ENCODE assay signal across 13 mouse cellular contexts in genomic region chr1:131703482-131703881, GRCm38 (mm10). TPM values are rescaled to one million over a fixed set of nuclear protein-coding genes. Genes with fewer than 3 reads are reported as not detected.
"Had no signal": no experiment of that assay in that cellular context is flagged by ENCODE, and none has a peak within 500 bp of the region (broad histone marks: within the 10 kb centered on the region; RNA-seq: fewer than 3 reads in every experiment).

No protein-coding gene starts in this region.

- ATAC-seq: liver, embryonic 12.5 days; midbrain, embryonic 15.5 days had no signal

- H3K9ac ChIP-seq: kidney, embryonic 15.5 days; limb, embryonic 15.5 days; liver, embryonic 12.5 days; lung, embryonic 14.5 days; midbrain, embryonic 15.5 days; neural tube, embryonic 13.5 days had no signal

- H3K4me1 ChIP-seq: kidney, embryonic 15.5 days; limb, embryonic 15.5 days; midbrain, embryonic 15.5 days; neural tube, embryonic 13.5 days had no signal

- H3K4me2 ChIP-seq: kidney, embryonic 15.5 days; limb, embryonic 15.5 days; liver, embryonic 12.5 days; lung, embryonic 14.5 days; midbrain, embryonic 15.5 days; neural tube, embryonic 13.5 days had no signal

- H3K4me3 ChIP-seq: kidney, embryonic 15.5 days; limb, embryonic 15.5 days; liver, embryonic 12.5 days; midbrain, embryonic 15.5 days; neural tube, embryonic 13.5 days had no signal

- H3K36me3 ChIP-seq: kidney, embryonic 15.5 days; limb, embryonic 15.5 days; liver, embryonic 12.5 days; midbrain, embryonic 15.5 days; neural tube, embryonic 13.5 days had no signal

- H3K9me3 ChIP-seq: kidney, embryonic 15.5 days; limb, embryonic 15.5 days; liver, embryonic 12.5 days; midbrain, embryonic 15.5 days; neural tube, embryonic 13.5 days had no signal

- H3K27ac ChIP-seq: kidney, embryonic 15.5 days; limb, embryonic 15.5 days; liver, embryonic 12.5 days; midbrain, embryonic 15.5 days; neural tube, embryonic 13.5 days had no signal

- DNase-seq: kidney, adult 2 months; kidney, postnatal 25 days; lung, embryonic 14.5 days; lung, postnatal 10 days; lung, postnatal 4 days; retina, postnatal 1 day; thymus, postnatal 4 days had no signal

- H3K27me3 ChIP-seq: kidney, embryonic 15.5 days; limb, embryonic 15.5 days; liver, embryonic 12.5 days; midbrain, embryonic 15.5 days; neural tube, embryonic 13.5 days had no signal

RNA-seq across cellular contexts. Expression of gene Slc26a9, which starts 40.3 kb away (rescaled TPM):
- polyA plus RNA-seq: kidney, adult 2 months; limb, embryonic 11.5 days; liver, embryonic 12.5 days; neural tube, embryonic 13.5 days had no signal
